Mouse (Mus musculus) lung, embryonic 14.5 days (tissue): Measurements from ENCODE around the gene A730061H03Rik. TPM values are rescaled to one million over a fixed set of nuclear protein-coding genes. Genes with fewer than 3 reads are reported as not detected.

Experiments used
- ATAC-seq: fragments of 200-750 bp; cut with Nextera tagmentation; 2 replicates; pipeline ENCODE4 v1.8.0; 2017; ENCODE audit warnings: mild to moderate bottlenecking, moderate TSS enrichment, moderate library complexity; ENCODE audit not compliant: insufficient read depth
- DNase-seq: peaks from one replicate; pipeline ENCODE4 v3.0.0-alpha.2; 2015
- H3K27ac ChIP-seq: fragments of 300-500 bp; sonication (generic); 2 replicates; pipeline ENCODE4 v1.5.1; 2014; ENCODE audit warnings: low read depth, mild to moderate bottlenecking, moderate library complexity
- H3K27me3 ChIP-seq: fragments of 300-500 bp; sonication (generic); 2 replicates; pipeline ENCODE4 v1.6.1; 2014; ENCODE audit warnings: low read length, control low read depth; ENCODE audit not compliant: insufficient read depth
- H3K36me3 ChIP-seq: fragments of 300-500 bp; sonication (generic); 2 replicates; pipeline ENCODE4 v1.6.1; 2014; ENCODE audit warnings: control low read depth; ENCODE audit not compliant: insufficient read depth
- H3K4me1 ChIP-seq: fragments of 300-500 bp; sonication (generic); 2 replicates; pipeline ENCODE4 v1.6.1; 2014; ENCODE audit warnings: antibody characterized with exemption, control low read depth; ENCODE audit not compliant: insufficient read depth
- H3K4me2 ChIP-seq: fragments of 300-500 bp; sonication (generic); 2 replicates; pipeline ENCODE4 v1.6.1; 2014; ENCODE audit warnings: mild to moderate bottlenecking
- H3K4me3 ChIP-seq: fragments of 300-500 bp; sonication (generic); 2 replicates; pipeline ENCODE4 v1.5.1; 2014; ENCODE audit warnings: low read depth, low read length
- H3K9ac ChIP-seq: fragments of 300-500 bp; sonication (generic); 2 replicates; pipeline ENCODE4 v1.6.1; 2014
- H3K9me3 ChIP-seq: fragments of 300-500 bp; sonication (generic); 2 replicates; pipeline ENCODE4 v1.6.1; 2016; ENCODE audit warnings: low read depth, low read length, control low read depth
- CTCF ChIP-seq: IDR thresholded peaks from 2 replicates; pipeline ENCODE4 v1.5.1; 2016; ENCODE audit warnings: antibody characterized with exemption, low read depth
- WGBS: fragments of 180-500 bp; shearing (Covaris S2); extraction: QIAGEN DNeasy Blood & Tissue Kit; methylation state at CpG from one replicate; pipeline ENCODE4 v1.1.7; 2014; 5-methylcytosine and 5-hydroxymethylcytosine counted together
- polyA plus RNA-seq: library from polyadenylated mRNA; unstranded; fragments of >200 nt; fragmentation: Nextera tagmentation; extraction: Ambion mirVana; gene quantifications from 2 replicates; pipeline ENCODE4 v1.2.1, GENCODE M21; 2014

A730061H03Rik gene
- polyA plus RNA-seq, 1 experiment from 2014 or later, result 1.2 TPM

DNA sequence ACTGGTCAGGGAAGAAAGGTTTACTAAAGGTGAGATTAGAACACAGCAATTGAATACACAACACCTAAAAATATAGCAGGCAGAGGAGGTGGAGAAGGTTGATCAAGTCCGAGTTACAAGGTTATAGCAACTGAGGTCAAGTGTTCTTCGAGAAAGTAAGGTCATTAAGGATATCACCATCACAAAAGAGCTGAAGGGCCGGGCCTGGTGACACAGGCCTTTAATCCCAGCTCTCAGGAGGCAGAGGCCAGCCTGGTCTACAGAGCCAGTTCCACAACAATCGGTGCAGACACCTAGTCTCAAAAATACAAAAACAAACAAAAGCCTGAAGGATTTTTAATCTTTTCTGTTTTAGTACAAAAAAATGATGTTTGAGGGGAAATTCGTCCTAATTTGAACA, 8.9 kb downstream of the A730061H03Rik start:
- H3K9me3 ChIP-seq, result no peaks in the 10 kb centered on the region
- peaks cover 37% of the 10 kb centered on the region for H3K36me3 ChIP-seq
- H3K4me2 ChIP-seq, result no peak overlapping the region
- DNase-seq (no peak), ATAC-seq (no peak)
- no peaks in the 10 kb centered on the region for H3K27me3 ChIP-seq
- no peaks in the 10 kb centered on the region for H3K4me1 ChIP-seq
- H3K9ac ChIP-seq, result no peak overlapping the region
- no peak overlapping the region for H3K4me3 ChIP-seq
- TF ChIP-seq CTCF, result no peak
- 59% methylated on average over 5 of the region's 5 CpGs for WGBS
- H3K27ac ChIP-seq, result no peak overlapping the region

DNA sequence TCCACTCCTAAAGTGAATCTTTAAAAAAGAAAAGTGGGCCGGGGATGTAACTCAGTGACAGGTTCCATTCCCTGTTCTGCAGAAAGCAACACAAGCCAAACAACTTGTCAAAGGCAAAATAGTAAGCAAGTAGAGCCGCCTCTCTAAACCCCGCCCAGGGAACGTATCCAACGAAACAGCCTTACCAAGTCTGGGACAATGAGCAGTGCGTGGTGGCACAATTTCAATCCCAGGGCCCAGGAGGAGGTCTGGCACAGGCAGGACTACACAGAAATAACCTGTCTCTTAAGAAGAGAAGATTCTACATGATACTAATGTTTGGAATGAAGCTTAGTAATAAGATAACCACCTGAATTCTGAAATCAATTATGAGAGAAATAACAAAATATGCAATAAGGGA, 10.0 kb downstream of the A730061H03Rik start:
- Histone ChIP-seq H3K4me2 (no peak overlapping the region), H3K4me1 (no peaks in the 10 kb centered on the region), H3K27me3 (no peaks in the 10 kb centered on the region), H3K36me3 (peaks cover 48% of the 10 kb centered on the region), H3K27ac (no peak overlapping the region), H3K4me3 (no peak overlapping the region), H3K9ac (no peak overlapping the region), H3K9me3 (no peaks in the 10 kb centered on the region)
- WGBS, result 88% methylated on average over 6 of the region's 6 CpGs
- TF ChIP-seq CTCF, result no peak
- DNase-seq (no peak), ATAC-seq (no peak)

DNA sequence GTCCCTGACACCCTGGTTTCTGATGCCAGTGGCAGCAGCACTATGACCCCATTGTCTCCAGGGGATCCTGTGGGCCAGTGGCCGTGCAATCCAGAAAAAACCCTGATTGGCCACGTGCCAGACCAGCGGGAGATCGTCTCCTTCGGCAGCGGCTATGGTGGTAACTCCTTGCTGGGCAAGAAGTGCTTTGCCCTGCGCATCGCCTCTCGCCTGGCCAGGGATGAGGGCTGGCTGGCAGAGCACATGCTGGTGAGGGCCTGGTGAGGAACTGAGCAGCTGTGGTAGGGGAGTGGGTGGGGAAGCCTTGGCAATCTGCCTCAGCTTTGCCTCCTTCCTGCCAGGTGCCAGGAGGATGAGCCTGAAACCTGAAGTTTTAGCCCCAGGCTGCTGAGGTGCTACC, 15.9 kb downstream of the A730061H03Rik start:
- Histone ChIP-seq H3K9ac (no peak overlapping the region), H3K4me3 (no peak overlapping the region), H3K9me3 (no peaks in the 10 kb centered on the region), H3K4me1 (peaks cover 4% of the 10 kb centered on the region; the same call in 1 of the 2 replicates), H3K27ac (no peak overlapping the region), H3K4me2 (no peak overlapping the region), H3K36me3 (peaks cover 68% of the 10 kb centered on the region), H3K27me3 (no peaks in the 10 kb centered on the region)
- ATAC-seq (no peak), DNase-seq (no peak)
- 73% methylated on average over 9 of the region's 9 CpGs for WGBS
- no peak for TF ChIP-seq CTCF

DNA sequence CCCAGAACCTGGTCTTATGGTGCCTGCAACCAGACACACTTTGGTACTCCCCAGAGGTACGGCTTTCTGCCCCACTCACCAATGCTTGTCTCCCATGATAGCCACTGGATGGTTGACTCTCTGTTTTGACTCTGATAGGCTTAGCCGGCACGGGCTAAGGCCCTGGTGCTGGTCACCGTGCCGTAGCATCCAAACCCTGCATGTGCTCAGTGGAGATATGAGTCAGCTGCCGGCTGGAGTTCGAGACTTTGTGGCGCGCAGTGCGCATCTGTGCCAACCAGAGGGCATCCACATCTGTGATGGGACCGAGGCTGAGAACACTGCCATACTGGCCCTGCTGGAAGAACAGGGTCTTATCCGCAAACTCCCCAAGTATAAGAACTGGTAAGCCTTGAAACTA, 17.9 kb downstream of the A730061H03Rik start:
- Histone ChIP-seq H3K27ac (no peak overlapping the region), H3K4me1 (peaks cover 4% of the 10 kb centered on the region; the same call in 1 of the 2 replicates), H3K27me3 (no peaks in the 10 kb centered on the region), H3K4me2 (no peak overlapping the region), H3K9ac (no peak overlapping the region), H3K4me3 (no peak overlapping the region), H3K9me3 (no peaks in the 10 kb centered on the region), H3K36me3 (peaks cover 48% of the 10 kb centered on the region)
- 92% methylated on average over 12 of the region's 12 CpGs for WGBS
- no peak for TF ChIP-seq CTCF
- ATAC-seq (no peak), DNase-seq (no peak)

DNA sequence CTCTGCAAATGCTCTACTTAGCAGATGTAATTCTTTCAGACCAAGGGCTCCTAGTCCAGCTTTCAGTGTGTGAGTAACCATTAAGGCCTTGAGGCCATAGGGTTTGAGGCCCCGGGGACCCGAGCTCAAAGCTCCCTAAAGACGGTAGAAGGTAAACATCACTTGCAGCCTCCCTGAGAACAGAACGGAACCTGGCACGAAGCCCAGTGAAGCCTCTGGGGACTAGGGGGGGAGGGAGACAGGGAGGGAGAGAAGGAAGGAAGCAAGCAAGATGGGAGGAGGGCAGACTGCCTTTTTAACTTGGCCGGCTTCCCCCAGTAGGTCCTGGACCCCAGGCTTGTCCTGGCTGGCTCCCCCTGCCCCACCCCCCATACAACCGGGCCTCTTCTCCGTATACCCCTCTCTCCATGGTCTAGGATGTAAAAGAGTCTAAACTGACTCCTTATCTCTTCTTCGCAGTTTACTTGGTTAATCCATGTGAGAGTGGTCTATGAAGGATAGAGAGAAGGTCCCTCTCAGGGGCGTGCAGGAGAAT, 19.4 kb downstream of the A730061H03Rik start:
- no peak for TF ChIP-seq CTCF
- ATAC-seq, result peak; percentile 55
- Histone ChIP-seq H3K36me3 (peaks cover 36% of the 10 kb centered on the region), H3K9me3 (no peaks in the 10 kb centered on the region), H3K4me2 (peak overlapping the region; percentile 75), H3K27me3 (no peaks in the 10 kb centered on the region), H3K4me1 (peaks cover 4% of the 10 kb centered on the region; the same call in 1 of the 2 replicates), H3K4me3 (peak overlapping the region; percentile 65), H3K9ac (peak overlapping the region; percentile 68), H3K27ac (peak overlapping the region; percentile 95)
- DNase-seq, result peak; percentile 90
- WGBS, result 2% methylated on average over 10 of the region's 10 CpGs

DNA sequence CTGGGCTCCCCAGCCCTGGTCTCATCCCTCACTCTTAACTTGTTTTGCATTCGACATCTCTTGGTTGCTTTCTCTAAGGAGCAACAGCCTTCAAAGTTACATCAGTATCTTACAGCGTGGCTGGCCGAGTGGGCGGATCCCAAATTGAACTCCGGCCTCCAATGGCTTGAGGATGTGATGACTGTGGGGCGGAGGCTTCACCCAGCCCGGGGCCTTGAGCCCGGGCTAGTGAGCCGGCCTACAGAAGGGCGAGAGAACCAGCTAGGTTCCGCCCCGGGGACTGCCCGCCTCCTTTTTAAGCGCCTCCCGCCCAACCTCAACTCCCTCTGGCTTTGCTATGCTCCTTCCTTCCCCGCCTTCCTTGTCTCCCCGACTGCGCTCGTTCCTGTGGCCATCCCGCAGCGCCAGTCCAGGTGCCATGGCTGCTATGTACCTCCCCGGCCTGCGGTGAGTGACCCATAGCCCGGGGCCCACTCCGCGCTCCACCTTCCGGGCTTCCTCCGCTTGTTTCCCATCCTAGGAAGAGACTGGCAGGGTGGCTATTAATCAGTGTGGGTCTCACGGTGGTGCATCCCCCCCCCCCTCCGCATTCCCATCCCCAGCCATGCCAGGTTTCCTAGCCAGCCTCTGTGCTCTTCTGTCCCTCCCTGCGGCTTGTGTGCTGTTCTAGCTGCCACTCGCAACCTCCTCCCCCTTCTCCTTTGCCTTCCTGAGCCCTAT, 20.0 kb downstream of the A730061H03Rik start, which contains the start of gene Pck2:
Pck2 (plus strand) TSS at position 200 of the 720 bp plus-strand sequence.
- Histone ChIP-seq H3K4me3 (peak within 1 kb of the TSS; percentile 65), H3K27ac (peak within 1 kb of the TSS; percentile 95), H3K4me2 (peak within 1 kb of the TSS; percentile 75), H3K9ac (peak within 1 kb of the TSS; percentile 68), H3K27me3 (no peaks in the 10 kb centered on the region), H3K4me1 (peaks cover 4% of the 10 kb centered on the region; the same call in 1 of the 2 replicates), H3K9me3 (no peaks in the 10 kb centered on the region), H3K36me3 (peaks cover 30% of the 10 kb centered on the region)
- TF ChIP-seq CTCF, result no peak
- under 1% methylated on average over 32 of the region's 32 CpGs for WGBS
- ATAC-seq, result peak; percentile 97
- peak; percentile 97 for DNase-seq

DNA sequence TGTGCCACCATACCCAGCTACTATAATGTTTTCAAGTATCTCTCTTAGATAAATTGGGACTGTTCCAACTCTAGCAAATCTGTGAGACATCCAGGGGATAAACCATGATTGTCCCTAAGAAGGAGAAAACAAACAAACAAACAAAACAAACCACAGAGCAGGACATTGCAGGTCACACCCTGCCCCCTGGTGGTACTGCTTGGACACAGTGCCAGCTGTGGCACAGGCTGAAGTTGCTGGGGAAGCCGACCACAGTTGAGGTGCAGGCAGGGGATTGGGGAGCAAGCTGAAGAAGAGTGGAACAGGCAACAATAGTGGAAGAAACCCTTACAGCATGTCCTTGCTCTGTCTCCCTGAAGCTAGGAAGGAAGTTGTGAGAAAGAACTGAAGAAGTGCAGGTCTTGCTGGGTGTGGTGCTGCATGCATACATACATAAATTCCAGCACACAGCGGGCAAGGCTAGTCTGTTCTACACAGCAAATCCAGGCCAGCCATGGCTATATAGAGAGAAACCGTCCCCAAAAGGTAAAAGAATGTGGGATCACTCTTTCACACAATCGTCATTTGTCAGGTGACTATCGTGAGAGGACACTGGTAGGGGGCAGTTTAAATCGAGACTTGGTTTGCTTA, 24.0 kb downstream of the A730061H03Rik start:
- Histone ChIP-seq H3K4me3 (no peak overlapping the region), H3K4me2 (no peak overlapping the region), H3K9me3 (no peaks in the 10 kb centered on the region), H3K27ac (no peak overlapping the region), H3K9ac (no peak overlapping the region), H3K4me1 (0 out of 2 replicates have a peak, but pooled peaks cover under 1% of the 10 kb centered on the region), H3K36me3 (no peaks in the 10 kb centered on the region), H3K27me3 (no peaks in the 10 kb centered on the region)
- 31% methylated on average over 6 of the region's 6 CpGs for WGBS
- ATAC-seq (no peak), DNase-seq (peak; percentile 67)
- peak; percentile 86 for TF ChIP-seq CTCF
